Mouse (Mus musculus): ENCODE results near the gene Cphx3. TPM values are rescaled to one million over a fixed set of nuclear protein-coding genes. Genes with fewer than 3 reads are reported as not detected.

Gene Cphx3
- polyA plus RNA-seq (2012; rRNA removed; ENCODE audit: low replicate concordance) = not detected in 2 replicates

GRCm38 (mm10) chr14:26081997-26082396 is at the start of gene Cphx3:
Gene Cphx3 (plus strand): TSS chr14:26082297.

GRCm38 (mm10) chr14:26042611-26043010 is 39.5 kb upstream of the Cphx3 start, which contains the start of gene Gm9780:
Gene Gm9780 (minus strand): TSS chr14:26042711.

GRCm38 (mm10) chr14:26067325-26067633 is 14.8 kb upstream of the Cphx3 start, which contains the start of gene Tmem254c:
Gene Tmem254c (minus strand): TSS chr14:26067355.

GRCm38 (mm10) chr14:26081216-26081615 is 881 bp upstream of the Cphx3 start, which contains the start of gene Cphx2:
Gene Cphx2 (plus strand): TSS chr14:26081516.

DNA sequence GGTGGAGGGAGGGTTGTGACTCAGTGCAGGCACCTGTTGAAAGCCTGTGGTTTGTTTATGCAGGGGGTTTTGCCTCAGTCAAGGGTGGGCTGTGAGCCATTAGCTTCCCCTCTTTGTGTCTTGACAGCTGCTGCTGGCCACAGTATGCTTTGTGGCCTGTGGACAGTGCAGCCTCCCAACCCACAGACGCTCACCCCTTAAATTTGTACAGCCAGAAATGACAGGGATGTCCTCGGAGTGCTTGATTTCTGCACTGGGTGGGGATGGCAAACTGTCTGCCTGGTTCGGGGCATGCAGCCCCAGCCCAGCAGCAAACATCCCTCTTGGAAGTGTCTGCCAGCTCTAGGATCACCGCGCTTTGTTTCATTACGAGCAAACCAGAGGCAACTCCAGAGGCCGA is 36.1 kb downstream of the Cphx3 start, which contains the start of gene Duxbl2:
TSS of gene Duxbl2 (plus strand) at position 200 of the 400 bp plus-strand sequence.

GRCm38 (mm10) chr14:26182380-26182779 is 100.3 kb downstream of the Cphx3 start, which contains the start of gene Plac9b:
Gene Plac9b (minus strand): TSS chr14:26182480.

DNA sequence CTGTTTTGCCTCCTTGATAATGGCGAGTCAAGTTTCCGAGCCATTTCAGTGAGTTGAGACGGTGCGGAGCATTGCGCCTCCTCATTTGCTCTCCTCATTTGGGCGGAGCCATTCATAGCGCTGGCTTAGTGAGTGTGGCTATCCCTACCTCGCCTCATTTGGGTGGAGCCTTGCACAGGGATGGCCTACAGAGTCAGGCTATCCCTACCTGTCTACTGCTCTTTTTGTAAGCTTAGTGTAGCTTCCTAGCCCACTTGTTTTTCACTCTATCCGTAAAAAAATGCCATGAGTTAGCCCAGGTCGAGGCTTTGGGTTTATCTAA is 124.8 kb downstream of the Cphx3 start, which contains the start of gene Tmem254b:
TSS of gene Tmem254b (minus strand) at position 116 of the 322 bp plus-strand sequence.

DNA sequence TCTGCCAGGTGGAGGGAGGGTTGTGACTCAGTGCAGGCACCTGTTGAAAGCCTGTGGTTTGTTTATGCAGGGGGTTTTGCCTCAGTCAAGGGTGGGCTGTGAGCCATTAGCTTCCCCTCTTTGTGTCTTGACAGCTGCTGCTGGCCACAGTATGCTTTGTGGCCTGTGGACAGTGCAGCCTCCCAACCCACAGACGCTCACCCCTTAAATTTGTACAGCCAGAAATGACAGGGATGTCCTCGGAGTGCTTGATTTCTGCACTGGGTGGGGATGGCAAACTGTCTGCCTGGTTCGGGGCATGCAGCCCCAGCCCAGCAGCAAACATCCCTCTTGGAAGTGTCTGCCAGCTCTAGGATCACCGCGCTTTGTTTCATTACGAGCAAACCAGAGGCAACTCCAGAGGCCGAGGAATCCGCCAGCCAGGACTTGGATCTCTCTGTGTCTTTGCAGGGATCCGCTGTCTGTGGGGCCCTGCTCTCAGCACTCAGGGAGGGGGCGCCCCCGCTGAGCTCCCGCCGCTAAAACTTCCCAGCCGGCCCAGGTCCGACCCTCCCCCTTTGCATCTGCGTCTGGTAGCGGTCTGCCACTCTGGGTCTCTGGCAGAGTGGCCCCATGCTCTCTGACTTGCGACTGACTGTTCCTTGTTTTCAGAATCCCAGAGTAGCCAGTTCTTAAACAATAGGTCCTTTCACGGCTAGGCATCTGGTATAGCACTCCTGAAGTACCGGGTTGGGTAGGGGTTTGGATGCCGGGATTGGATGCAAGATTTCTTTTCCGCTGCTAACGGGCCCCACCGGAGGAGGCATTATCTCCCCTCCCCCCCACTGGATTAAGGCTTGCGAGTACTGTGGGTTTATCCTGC is 175.9 kb downstream of the Cphx3 start, which contains the start of gene Duxbl3:
TSS of gene Duxbl3 (plus strand) at position 207 of the 862 bp plus-strand sequence.

Other genes starting within 250 kb of the Cphx3 start
- 70.0 and 89.4 TPM in 2 replicates for gene Anxa11, start 240.1 kb upstream of the Cphx3 start, polyA plus RNA-seq (2012; rRNA removed; ENCODE audit: low replicate concordance)
- gene Plac9a, start 179.2 kb upstream of the Cphx3 start, polyA plus RNA-seq (2012; rRNA removed; ENCODE audit: low replicate concordance) = 3.0 and 4.8 TPM in 2 replicates
- 4.3 and 11.9 TPM in 2 replicates for gene Tmem254a, start 154.6 kb upstream of the Cphx3 start, polyA plus RNA-seq (2012; rRNA removed; ENCODE audit: low replicate concordance)
- not detected in 2 replicates for gene Cphx1, start 144.0 kb upstream of the Cphx3 start, polyA plus RNA-seq (2012; rRNA removed; ENCODE audit: low replicate concordance)
- gene Duxbl1, start 103.7 kb upstream of the Cphx3 start, polyA plus RNA-seq (2012; rRNA removed; ENCODE audit: low replicate concordance) = 0.63 and 1.7 TPM in 2 replicates
- gene Gm9780, start 39.6 kb upstream of the Cphx3 start, polyA plus RNA-seq (2012; rRNA removed; ENCODE audit: low replicate concordance) = 259 and 584 TPM in 2 replicates
- gene Tmem254c, start 14.9 kb upstream of the Cphx3 start, polyA plus RNA-seq (2012; rRNA removed; ENCODE audit: low replicate concordance) = 34.8 and 36.1 TPM in 2 replicates
- gene Cphx2, start 781 bp upstream of the Cphx3 start, polyA plus RNA-seq (2012; rRNA removed; ENCODE audit: low replicate concordance) = not detected in 2 replicates
- 0.56 and 0.95 TPM in 2 replicates for gene Duxbl2, start 36.1 kb downstream of the Cphx3 start, polyA plus RNA-seq (2012; rRNA removed; ENCODE audit: low replicate concordance)
- 67.8 and 108 TPM in 2 replicates for gene Plac9b, start 100.2 kb downstream of the Cphx3 start, polyA plus RNA-seq (2012; rRNA removed; ENCODE audit: low replicate concordance)
- gene Tmem254b, start 124.7 kb downstream of the Cphx3 start, polyA plus RNA-seq (2012; rRNA removed; ENCODE audit: low replicate concordance) = 24.1 and 31.0 TPM in 2 replicates
- 0.30 and 0.56 TPM in 2 replicates for gene Duxbl3, start 175.7 kb downstream of the Cphx3 start, polyA plus RNA-seq (2012; rRNA removed; ENCODE audit: low replicate concordance)

Measured in mammary gland, adult 2 months (tissue).